Mouse (Mus musculus) cerebellum, adult 2 months (tissue): ENCODE data around the gene Atl3. TPM values are rescaled to one million over a fixed set of nuclear protein-coding genes. Genes with fewer than 3 reads are reported as not detected.

Experiments used
- DNase-seq, 2 experiments: peaks; one replicate each; pipeline ENCODE4 v3.0.0; 2021
- H3K27ac ChIP-seq: fragments of 200-500 bp; 2 replicates; pipeline ENCODE4 v1.5.1; 2012; ENCODE audit warnings: low read length, control low read depth, inconsistent platforms; ENCODE audit not compliant: insufficient read depth
- H3K27me3 ChIP-seq: fragments of 200-500 bp; 2 replicates; pipeline ENCODE4 v1.6.1; 2012; ENCODE audit warnings: inconsistent platforms, mild to moderate bottlenecking, low read length, moderate library complexity; ENCODE audit not compliant: control insufficient read depth, insufficient read depth
- H3K4me1 ChIP-seq: fragments of 200-500 bp; 2 replicates; pipeline ENCODE4 v1.6.1; 2011; ENCODE audit warnings: low read length; ENCODE audit not compliant: control insufficient read depth, insufficient read depth
- H3K4me3 ChIP-seq: fragments of 200-500 bp; replicated peaks from 2 replicates; pipeline ENCODE3; 2011; ENCODE audit warnings: mild to moderate bottlenecking, low read depth, low read length, control low read depth; ENCODE audit not compliant: insufficient read depth
- CTCF ChIP-seq: fragments of 200-500 bp; IDR thresholded peaks from 2 replicates; pipeline ENCODE4 v1.5.1; 2011; ENCODE audit warnings: low read depth, mild to moderate bottlenecking, control low read depth, low read length, moderate library complexity, borderline replicate concordance; ENCODE audit not compliant: insufficient read depth
- POLR2A ChIP-seq: fragments of 200-500 bp; IDR thresholded peaks from 2 replicates; pipeline ENCODE4 v1.6.1; 2011; ENCODE audit warnings: low read length, control low read depth, borderline replicate concordance; ENCODE audit not compliant: insufficient read depth
- WGBS: fragments of 180-500 bp; shearing (Covaris S2); methylation state at CpG from one replicate; pipeline ENCODE4 v1.1.7; 2018; 5-methylcytosine and 5-hydroxymethylcytosine counted together
- polyA plus RNA-seq: library from polyadenylated mRNA; depleted of rRNA; stranded (reverse); fragments of >200 nt; gene quantifications from 2 replicates; pipeline ENCODE4 v1.2.3, GENCODE M21; 2012

Atl3 gene
- polyA plus RNA-seq, 1 experiment, result 18.1 TPM

DNA sequence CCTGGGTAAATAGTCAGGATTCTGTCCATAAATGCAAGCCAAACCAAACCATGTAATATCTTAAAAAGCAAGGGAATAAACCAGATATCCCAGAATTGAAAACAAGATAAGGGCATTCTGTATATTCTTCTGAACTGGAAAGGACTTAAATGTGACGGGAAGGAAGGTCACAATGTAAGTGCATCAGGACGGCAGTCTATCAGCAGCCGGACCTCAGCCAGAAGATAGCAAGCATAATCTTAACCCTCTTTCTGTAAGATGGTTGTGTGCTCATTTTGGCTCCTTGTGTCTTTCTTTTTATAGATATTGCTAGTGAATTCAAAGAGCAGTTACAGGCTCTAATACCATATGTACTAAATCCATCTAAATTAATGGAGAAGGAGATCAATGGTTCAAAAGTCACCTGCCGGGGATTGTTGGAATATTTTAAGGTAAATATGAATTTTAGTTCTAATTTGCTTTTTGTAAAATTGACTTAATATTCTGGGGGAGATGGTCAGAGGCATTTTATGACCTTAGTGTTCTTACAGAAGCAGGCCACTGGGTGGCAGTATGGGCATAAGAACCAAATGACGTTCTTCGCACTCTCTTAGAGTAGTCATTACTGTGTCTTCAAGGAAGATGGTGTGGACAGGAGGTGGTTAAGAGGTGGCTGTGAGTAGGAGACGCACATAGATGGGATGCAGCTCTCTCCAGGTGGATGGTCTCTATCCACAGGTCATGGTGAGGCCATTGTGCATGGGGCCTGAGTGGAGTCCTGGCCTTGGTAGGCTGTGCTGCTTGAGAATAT lies 35.0 kb downstream of the Atl3 start:
- H3K4me1 ChIP-seq, result no peaks in the 10 kb centered on the region
- 52% methylated on average over 7 of the region's 7 CpGs for WGBS
- TF ChIP-seq POLR2A, result no peak
- peak; percentile 58; the same call in 1 of the 2 replicates for TF ChIP-seq CTCF
- H3K27me3 ChIP-seq, result no peaks in the 10 kb centered on the region
- no peak overlapping the region for H3K27ac ChIP-seq
- H3K4me3 ChIP-seq, result no peak overlapping the region
- DNase-seq, result peak; percentile 14 to 52

DNA sequence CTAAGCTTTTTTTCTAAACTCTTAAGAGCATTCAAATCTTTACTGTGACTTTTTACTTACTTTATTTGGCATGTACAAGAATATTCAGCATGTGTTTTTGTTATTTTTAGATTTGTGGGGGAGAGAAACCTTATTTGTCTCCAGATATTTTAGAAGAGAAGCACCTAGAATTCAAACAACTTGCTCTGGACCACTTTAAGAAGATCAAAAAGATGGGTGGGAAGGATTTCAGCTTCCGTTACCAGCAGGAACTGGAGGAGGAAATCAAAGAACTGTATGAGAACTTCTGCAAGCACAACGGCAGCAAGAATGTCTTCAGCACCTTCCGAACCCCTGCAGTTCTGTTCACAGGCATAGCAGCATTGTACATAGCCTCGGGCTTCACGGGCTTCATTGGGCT lies 38.1 kb downstream of the Atl3 start:
- no peaks in the 10 kb centered on the region for H3K4me1 ChIP-seq
- no peak overlapping the region for H3K27ac ChIP-seq
- H3K27me3 ChIP-seq, result no peaks in the 10 kb centered on the region
- TF ChIP-seq CTCF (no peak), POLR2A (no peak)
- 83% methylated on average over 5 of the region's 5 CpGs for WGBS
- DNase-seq, result no peak
- no peak overlapping the region for H3K4me3 ChIP-seq

DNA sequence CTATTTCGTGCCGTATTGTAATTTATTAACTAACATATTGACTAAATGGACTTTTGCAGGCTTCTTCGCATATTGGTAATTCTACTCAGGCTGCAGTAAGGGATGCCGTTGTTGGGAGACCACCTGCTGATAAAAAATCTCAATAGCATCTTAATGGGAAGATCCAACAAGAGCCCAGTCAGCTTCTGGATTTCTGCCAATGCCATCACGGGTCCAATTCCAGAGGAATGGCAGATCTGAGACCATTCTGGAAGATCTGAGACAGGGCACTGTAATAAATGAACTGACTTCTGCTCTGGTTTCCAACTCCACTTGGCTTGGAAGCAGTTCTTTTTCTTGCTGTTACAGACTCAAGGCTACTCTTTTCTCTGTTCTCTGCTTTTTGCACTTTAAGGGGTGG lies 40.1 kb downstream of the Atl3 start:
- TF ChIP-seq POLR2A (no peak), CTCF (no peak)
- DNase-seq, result peak; percentile 27 to 45
- H3K4me3 ChIP-seq, result no peak overlapping the region
- no peaks in the 10 kb centered on the region for H3K4me1 ChIP-seq
- no peaks in the 10 kb centered on the region for H3K27me3 ChIP-seq
- 29% methylated on average over 5 of the region's 5 CpGs for WGBS
- H3K27ac ChIP-seq, result no peak overlapping the region

DNA sequence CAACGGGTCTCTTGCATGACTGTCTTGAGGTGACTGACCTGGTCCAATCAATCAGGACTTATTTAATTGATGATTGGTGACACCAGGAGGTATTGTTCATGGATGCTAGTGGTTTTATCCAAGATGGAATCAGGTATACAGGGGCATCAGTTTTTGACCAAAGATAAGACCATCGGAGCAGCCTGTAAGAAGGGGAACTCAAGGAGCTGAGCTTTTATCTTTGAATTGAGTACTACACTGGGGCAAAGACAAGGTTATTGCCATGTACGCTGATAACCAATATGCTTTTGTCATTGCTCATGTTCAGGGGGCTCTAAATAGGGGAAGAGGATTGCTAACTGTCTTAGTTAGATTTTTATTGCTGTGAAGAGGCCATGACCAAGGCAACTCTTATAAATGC lies 55.1 kb downstream of the Atl3 start:
- Histone ChIP-seq H3K27me3 (no peaks in the 10 kb centered on the region), H3K4me1 (no peaks in the 10 kb centered on the region), H3K4me3 (no peak overlapping the region), H3K27ac (no peak overlapping the region)
- DNase-seq, result no peak
- WGBS, result 92% methylated on average over 3 of the region's 3 CpGs
- TF ChIP-seq CTCF, result no peak
- no peak for TF ChIP-seq POLR2A

DNA sequence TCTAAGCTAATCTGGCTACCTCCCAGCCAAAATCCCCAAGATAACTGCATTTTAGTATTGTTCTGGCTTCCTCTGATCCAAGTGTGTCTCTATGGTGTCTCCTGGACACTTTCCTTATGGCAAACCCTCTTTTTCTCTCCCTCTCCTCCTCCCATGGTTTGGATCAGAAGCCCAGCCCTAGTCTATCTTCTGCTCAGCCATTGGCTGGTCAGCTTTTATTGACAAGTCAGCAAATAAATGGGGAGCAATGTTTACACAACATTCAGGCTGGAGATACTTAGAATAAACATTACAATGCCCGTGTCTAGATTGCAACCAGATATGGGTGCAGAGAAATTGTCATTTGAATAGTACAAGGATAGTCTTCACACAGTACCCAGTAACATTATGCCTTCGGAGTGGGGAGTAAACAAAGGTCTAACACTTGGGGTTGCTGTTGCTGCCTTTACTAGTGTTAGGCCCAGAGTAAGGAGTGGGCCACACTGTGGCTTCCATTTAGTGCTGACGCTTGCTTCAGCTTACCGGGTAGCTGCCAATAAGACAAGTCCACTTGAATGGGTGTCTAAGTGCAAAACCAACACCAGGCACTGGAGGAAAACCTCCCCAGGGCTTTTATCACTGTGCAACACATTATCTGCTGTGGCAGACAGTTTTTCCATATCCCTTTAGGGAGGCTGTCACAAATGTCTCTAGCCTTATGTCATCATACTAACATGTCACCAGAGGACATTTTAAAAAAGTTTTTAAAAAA lies 57.9 kb downstream of the Atl3 start:
- WGBS, result 79% methylated on average over 4 of the region's 4 CpGs

DNA sequence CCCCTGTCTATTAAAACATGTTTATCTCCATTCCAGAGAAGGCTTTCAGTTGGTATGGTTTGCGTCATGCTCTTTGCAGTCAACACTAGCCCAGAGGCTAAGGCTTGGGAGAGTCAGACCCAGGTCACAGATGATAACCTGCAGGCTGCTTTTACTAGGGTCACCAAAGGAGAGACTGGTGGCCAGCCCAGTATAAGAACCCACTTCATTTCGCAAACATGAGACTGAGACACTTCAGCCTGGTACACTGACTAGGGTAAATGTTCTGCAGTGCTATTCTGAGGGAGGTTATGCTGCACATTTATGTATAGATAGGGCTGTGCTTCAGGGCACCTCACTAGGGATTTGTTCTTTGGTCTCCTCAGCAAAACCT lies 58.4 kb downstream of the Atl3 start:
- 88% methylated on average over 2 of the region's 2 CpGs for WGBS
- TF ChIP-seq POLR2A, result no peak
- TF ChIP-seq CTCF, result no peak
- Histone ChIP-seq H3K4me1 (no peaks in the 10 kb centered on the region), H3K27ac (no peak overlapping the region), H3K4me3 (no peak overlapping the region), H3K27me3 (no peaks in the 10 kb centered on the region)
- no peak for DNase-seq

More for the DNA sequence above, 57.9 kb downstream of the Atl3 start:
- no peak for TF ChIP-seq CTCF
- no peak for TF ChIP-seq POLR2A
- no peak for DNase-seq
- H3K4me3 ChIP-seq, result no peak overlapping the region
- no peaks in the 10 kb centered on the region for H3K27me3 ChIP-seq
- no peaks in the 10 kb centered on the region for H3K4me1 ChIP-seq
- no peak overlapping the region for H3K27ac ChIP-seq

DNA sequence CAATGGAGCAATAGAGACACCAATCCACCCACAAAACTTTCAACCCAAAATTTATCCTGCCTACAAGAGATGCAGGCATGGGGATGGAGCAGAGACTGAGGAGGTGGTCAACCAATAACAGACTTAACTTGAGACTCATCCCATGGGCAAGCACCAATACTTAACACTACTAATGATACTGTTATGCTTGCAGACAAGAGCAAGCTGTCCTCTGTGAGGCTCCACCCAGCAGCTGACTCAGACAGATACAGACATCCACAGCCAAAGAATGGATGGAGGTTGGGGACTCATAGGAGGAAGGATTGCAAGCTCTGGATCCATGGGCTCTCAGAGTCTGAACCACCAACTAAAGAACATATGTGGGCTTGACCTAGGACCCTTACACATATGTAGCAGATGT lies 59.6 kb downstream of the Atl3 start:
- no peak for DNase-seq
- Histone ChIP-seq H3K27ac (no peak overlapping the region), H3K27me3 (no peaks in the 10 kb centered on the region), H3K4me3 (no peak overlapping the region), H3K4me1 (no peaks in the 10 kb centered on the region)
- TF ChIP-seq POLR2A, result no peak
- TF ChIP-seq CTCF, result no peak

DNA sequence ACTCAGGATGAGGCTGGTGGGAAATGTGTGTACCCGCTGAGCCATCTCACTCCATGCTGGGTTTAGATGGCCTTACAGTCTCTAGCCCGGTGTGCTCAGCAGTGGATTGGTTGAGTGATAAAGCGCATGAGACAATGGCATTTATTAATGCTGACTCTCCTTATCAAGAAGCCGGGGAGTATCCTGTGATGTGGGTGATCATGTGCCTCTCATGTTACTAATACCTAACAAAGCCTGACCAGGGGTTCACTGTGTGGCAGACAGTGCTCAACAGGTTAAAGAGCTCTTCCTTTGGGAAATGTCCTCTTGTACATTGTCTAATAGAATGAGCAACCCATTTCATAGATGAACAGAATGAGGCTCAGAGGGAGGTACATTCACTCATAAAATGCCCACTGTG lies 61.0 kb downstream of the Atl3 start:
- 68% methylated on average over 4 of the region's 4 CpGs for WGBS
- no peak overlapping the region for H3K27ac ChIP-seq
- H3K4me3 ChIP-seq, result no peak overlapping the region
- no peaks in the 10 kb centered on the region for H3K27me3 ChIP-seq
- H3K4me1 ChIP-seq, result no peaks in the 10 kb centered on the region
- TF ChIP-seq CTCF (no peak), POLR2A (no peak)
- DNase-seq, result no peak

DNA sequence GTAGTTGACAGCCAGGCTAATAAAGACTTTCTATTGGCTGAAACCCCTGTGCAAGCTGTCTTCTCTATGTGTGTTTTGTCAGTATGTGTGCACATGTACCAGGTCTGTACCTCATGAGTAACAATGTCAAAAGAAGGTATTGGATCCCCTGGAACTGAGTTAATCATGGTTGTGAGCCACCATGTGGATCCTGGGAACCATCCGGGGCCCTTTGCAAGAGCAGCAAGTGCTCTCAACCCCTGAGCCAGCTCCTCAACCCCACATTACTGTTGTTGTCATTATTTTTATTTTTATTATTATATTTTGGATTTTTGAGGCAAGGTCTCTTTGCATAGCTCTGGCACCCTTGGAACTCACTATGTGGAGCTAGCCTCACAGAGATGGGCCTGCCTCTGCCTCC lies 62.8 kb downstream of the Atl3 start:
- TF ChIP-seq POLR2A (no peak), CTCF (no peak)
- Histone ChIP-seq H3K27ac (no peak overlapping the region), H3K27me3 (no peaks in the 10 kb centered on the region), H3K4me3 (no peak overlapping the region), H3K4me1 (no peaks in the 10 kb centered on the region)
- WGBS, result 97% methylated on average over 1 of the region's 1 CpGs
- no peak for DNase-seq
